Mouse (Mus musculus) megakaryocyte, embryonic 14.5 days (primary cell): ENCODE results near the gene L2hgdh.

Source experiments
- FLI1 ChIP-seq: IDR thresholded peaks from 2 replicates; pipeline ENCODE4 v1.6.1; 2012; ENCODE audit warnings: low read length, inconsistent platforms, mixed read lengths
- GATA1 ChIP-seq: IDR thresholded peaks from 3 replicates; pipeline ENCODE4 v1.6.1; 2012; ENCODE audit warnings: mixed read lengths, low read length, inconsistent platforms, borderline replicate concordance

- TF ChIP-seq GATA1 (no peak), FLI1 (no peak)
These were observed 19.7 kb downstream of the L2hgdh start for GRCm38 (mm10) chr12:69704799-69705458.
